Mouse (Mus musculus): ENCODE measurements at regions not wholly inside any gene's neighbourhood (a gene's known extent, or its start where the extent isn't known, plus 50 kb on each side); places are given as distances from the start of the nearest gene placed in this dataset.

- no peak for DNase-seq (ENCODE audit: low read depth, low spot score)
These were observed 70.0 kb downstream of the Mbip start for GRCm38 (mm10) chr12:56275556-56276242.

- DNase-seq (ENCODE audit: low read depth, low spot score): no peak
These were observed 80.6 kb downstream of the Mbip start for GRCm38 (mm10) chr12:56265049-56265448.

- no peak for DNase-seq (ENCODE audit: low read depth, low spot score)
These were observed 84.2 kb downstream of the Mbip start for GRCm38 (mm10) chr12:56261471-56261870.

- DNase-seq (ENCODE audit: low read depth, low spot score): no peak
These were observed 87.2 kb downstream of the Mbip start for GRCm38 (mm10) chr12:56258401-56259050.

- DNase-seq (ENCODE audit: low read depth, low spot score): no peak
These were observed 89.3 kb downstream of the Mbip start for GRCm38 (mm10) chr12:56256243-56256881.

GRCm38 (mm10) chr12:56252612-56253444, 92.9 kb downstream of the Mbip start:
- no peak for DNase-seq (ENCODE audit: low read depth, low spot score)

- DNase-seq (ENCODE audit: low read depth, low spot score): no peak
These were observed 95.4 kb downstream of the Mbip start for GRCm38 (mm10) chr12:56250262-56250661.

- DNase-seq (ENCODE audit: low read depth, low spot score): no peak
These were observed 99.3 kb downstream of the Mbip start for GRCm38 (mm10) chr12:56246406-56246805.

GRCm38 (mm10) chr12:56242803-56243202, 102.9 kb downstream of the Mbip start:
- DNase-seq (ENCODE audit: low read depth, low spot score): no peak

- no peak for DNase-seq (ENCODE audit: low read depth, low spot score)
These were observed 104.0 kb downstream of the Mbip start for GRCm38 (mm10) chr12:56241735-56242134.

GRCm38 (mm10) chr12:56240206-56240605, 105.5 kb downstream of the Mbip start:
- no peak for DNase-seq (ENCODE audit: low read depth, low spot score)

- no peak for DNase-seq (ENCODE audit: low read depth, low spot score)
These were observed 111.1 kb downstream of the Mbip start for GRCm38 (mm10) chr12:56234571-56234970.

GRCm38 (mm10) chr12:56233209-56233608, 112.5 kb downstream of the Mbip start:
- no peak for DNase-seq (ENCODE audit: low read depth, low spot score)

- no peak for DNase-seq (ENCODE audit: low read depth, low spot score)
These were observed 121.4 kb downstream of the Mbip start for GRCm38 (mm10) chr12:56224142-56224895.

- no peak for DNase-seq (ENCODE audit: low read depth, low spot score)
These were observed 152.2 kb downstream of the Mbip start for GRCm38 (mm10) chr12:56193524-56193923.

GRCm38 (mm10) chr12:56189562-56189961, 156.1 kb downstream of the Mbip start:
- no peak for DNase-seq (ENCODE audit: low read depth, low spot score)

- no peak for DNase-seq (ENCODE audit: low read depth, low spot score)
These were observed 185.0 kb downstream of the Mbip start for GRCm38 (mm10) chr12:56160736-56161135.

- DNase-seq (ENCODE audit: low read depth, low spot score): no peak
These were observed 201.3 kb downstream of the Mbip start for GRCm38 (mm10) chr12:56144359-56144758.

GRCm38 (mm10) chr12:56143789-56144188, 201.9 kb downstream of the Mbip start:
- DNase-seq (ENCODE audit: low read depth, low spot score): no peak

GRCm38 (mm10) chr12:56114446-56114845, 231.2 kb downstream of the Mbip start:
- no peak for DNase-seq (ENCODE audit: low read depth, low spot score)

GRCm38 (mm10) chr12:56081406-56081805, 245.3 kb downstream of the Brms1l start:
- DNase-seq (ENCODE audit: low read depth, low spot score): no peak
